Mouse (Mus musculus) testis, postnatal 14 days (tissue): ENCODE measurements around the gene Gcc2.
"Not testable (repeated sequence)": the region's sequence is repeated elsewhere in the genome, so short reads cannot be mapped to it uniquely, and the experiment has no call there.

Experiments
- DNase-seq: peaks from one replicate; pipeline ENCODE4 v3.0.0; 2021; ENCODE audit warnings: low spot score

Gcc2 gene

DNA sequence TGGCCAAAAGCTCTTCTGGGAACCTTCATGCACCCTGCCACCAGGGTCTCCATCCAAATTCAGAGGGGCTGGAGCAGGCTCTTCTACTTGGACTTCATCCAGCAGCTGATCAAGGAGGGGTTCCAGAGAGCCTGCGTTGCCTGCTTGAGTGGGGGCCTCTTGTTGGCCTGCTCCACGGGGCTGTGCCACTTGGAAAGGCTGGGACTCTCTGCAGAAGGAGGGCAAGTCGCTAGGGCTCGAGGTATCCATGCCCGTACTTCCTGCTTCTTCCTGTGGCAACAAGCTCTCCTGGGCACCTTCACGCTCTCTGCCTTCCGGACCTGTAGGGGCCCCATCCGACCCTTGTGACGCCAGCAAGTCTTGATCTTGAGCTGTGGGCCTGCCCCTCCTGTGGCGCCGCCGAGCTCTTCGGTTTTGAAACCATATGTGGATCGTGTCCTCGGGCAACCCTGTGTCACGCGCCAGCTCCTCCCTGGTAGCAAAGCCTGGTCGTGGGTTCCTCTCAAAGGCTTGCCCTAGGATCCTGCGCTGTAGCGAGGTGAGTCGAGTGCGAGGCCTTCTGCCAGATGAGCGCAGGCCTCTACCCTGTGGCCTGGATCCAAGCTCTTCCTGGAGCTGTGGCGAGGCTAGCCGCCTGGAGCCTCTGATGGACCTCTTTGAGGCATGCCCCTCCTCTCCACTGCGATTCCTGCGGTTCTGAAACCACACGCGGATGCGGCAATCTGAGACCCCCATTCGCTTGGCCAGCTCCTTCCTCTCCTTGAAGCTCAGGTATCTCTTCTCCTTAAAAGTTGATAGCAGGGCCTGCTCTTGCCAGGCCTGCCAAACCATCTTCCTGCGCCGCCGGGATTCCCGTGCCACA is 23.3 kb upstream of the Gcc2 start:
- peak; percentile 87 for DNase-seq

DNA sequence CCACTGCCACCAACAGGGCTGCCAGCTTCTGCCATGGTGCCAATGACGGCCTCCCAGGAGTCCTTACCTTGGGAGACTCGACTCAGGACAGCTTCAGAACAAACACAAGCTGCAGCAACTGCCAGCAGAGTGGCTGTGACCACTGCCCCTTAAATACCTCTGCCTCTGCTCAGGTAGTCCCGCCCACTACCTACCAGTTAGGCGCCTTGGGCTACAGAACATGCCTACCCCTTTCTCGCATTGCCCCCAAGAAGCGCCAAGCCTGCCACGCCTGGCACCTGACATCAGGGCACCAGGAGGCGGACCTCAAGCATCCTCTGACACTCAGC is 22.7 kb upstream of the Gcc2 start, which contains the start of gene Duxf3:
TSS of gene Duxf3 (minus strand) at position 35 of the 329 bp plus-strand sequence.
- not testable (repeated sequence) for DNase-seq

DNA sequence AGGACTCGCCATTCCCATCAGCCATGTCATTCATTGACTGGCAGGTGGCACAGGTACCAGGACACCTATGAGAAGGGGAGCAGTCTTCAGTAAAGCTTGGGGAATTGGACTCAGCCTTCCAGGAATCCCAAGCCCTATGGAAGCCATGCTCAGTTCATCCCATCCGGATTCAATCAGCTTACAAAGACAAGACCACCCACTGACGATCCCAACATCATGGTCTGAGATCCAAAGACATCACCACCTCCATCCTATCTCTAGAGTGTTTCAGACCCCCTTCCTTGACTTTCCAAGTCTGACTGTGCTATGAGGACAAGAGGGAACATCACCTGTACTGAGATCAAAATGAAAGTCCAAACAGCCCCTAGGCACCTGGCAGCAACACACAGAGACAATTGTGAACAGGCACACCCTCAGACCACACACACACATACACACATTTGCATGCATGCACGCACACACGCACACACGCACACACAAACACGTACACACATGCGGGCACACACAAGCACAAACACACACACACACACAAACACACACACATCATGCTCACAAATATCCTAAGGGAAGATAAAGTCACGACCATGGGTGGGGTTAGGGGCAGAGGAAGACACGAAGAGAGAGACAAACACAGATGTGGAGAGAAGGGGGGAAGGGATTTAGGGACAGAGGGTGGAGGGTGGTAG is 22.1 kb upstream of the Gcc2 start:
- DNase-seq = peak; percentile 65

DNA sequence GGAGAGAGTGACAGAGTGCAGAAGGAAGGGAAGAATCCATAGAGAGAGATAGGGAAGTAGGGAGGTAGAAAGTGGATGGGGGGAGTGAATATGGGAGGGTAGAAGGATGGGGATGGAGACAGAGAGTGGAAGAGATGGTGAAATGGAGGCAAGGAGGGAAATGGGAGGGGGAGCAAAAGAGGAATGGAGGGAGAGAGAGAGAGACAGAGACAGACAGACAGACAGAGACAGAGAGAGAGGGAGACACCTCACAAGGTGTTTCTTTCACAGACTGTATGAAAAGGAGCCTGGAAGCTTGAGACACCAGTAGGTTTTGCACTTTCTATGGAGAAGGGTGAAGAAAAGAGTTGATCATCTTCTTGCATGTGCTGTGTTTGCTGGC is 21.6 kb upstream of the Gcc2 start:
- not testable (repeated sequence) for DNase-seq

DNA sequence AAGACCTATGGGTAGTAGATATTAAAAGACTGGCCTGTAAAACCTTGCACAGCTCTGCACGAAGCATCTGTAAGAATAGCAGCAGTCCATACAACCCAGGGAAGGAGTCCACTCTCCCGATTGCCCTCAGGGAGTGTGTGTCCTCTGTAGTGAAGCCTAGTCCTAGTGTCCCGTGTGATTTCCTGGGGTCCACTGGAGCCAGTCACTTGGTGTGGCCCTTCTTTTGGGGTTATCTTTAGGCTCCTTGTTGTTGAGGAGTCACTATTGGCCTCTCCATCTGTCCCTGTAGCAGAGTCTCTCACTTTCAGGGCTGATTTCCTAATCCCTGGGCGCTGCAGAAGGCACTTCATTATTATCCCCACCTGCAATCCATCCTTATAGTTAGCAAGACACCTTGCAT is 20.3 kb upstream of the Gcc2 start:
- DNase-seq = not testable (repeated sequence)

DNA sequence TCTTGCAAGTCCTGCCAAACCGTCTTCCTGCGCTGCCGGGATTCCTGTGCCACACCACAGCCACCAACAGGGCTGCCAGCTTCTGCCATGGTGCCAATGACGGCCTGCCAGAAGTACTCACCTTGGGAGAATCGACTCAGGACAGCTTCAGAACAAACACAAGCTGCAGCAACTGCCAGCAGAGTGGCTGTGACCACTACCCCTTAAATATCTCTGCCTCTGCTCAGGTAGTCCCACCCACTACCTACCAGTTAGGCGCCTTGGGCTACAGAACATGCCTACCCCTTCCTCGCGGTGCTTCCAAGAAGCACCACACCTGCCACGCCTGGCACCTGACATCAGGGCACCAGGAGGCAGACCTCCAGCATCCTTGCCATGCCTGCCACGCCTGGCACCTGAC is 18.7 kb upstream of the Gcc2 start, which contains the start of gene Gm4981:
TSS of gene Gm4981 (minus strand) at position 89 of the 400 bp plus-strand sequence.
- DNase-seq = no peak

DNA sequence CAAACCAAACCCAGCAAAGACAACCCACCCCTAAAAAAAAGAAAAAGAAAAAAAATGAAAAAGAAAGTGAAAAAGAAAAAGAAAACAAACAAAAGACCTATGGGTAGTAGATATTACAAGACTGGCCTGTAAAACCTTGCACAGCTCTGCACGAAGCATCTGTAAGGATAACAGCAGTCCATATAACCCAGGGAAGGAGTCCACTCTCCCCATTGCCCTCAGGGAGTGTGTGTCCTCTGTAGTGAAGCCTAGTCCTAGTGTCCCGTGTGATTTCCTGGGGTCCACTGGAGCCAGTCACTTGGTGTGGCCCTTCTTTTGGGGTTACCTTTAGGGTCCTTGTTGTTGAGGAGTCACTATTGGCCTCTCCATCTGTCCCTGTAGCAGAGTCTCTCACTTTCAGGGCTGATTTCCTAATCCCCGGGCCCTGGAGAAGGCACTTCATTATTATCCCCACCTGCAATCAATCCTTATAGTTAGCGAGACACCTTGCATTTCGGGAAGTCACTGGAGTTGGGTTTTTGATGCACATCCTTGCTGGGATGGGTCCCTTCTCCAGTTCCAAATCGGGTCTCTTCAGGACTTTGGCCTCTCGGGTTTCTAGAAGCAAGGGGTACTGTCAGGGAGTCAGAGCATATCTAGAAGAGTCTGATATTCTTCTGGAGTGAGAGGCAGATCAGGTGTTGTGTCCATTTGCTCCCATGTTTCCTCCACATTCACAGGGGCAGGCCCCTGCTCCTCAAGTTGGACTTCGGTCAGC is 16.1 kb upstream of the Gcc2 start:
- DNase-seq = peak; percentile 76

DNA sequence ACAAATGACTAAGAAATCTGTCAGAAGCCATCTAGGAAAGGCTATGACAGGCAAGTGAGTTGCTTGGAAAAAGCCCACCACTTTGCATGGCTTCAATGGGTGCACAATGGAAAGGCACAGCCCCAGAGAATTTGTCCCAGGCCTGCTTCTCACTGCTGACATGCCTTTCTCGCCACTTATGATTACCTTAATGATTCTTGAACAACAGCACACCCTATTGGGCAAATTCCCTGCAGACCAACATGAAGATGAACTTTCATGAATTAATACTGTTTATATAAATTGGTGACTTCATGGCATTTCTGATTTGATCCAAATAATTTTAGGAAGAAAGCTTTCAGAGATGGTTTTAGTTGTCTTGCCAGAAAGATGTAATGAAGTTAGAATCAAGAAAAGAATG is 5.8 kb upstream of the Gcc2 start:
- no peak for DNase-seq

DNA sequence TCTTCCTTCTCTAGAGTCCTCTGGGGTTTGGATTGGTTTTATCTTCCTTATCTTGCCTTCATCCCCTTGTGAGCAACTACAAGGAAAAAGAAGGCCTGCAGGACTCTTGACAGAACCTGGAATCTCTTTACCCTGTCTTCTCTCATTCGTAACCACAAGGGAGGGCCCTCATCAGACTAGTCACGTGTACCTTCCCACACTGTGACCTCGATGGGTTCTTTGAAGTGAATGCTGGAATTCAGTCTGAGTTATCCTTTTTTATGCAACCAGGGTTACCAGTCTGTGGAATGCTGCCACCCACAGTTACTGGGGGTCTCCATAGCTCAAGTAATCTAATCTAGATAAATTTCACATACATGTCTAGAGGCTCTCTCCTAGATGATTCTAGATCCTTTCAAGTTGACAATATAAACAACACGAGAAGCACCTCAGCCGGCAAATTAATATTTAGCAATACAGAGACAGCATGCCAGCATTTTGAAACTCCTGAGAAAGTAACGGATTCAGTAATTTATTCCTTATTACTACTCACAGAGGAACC is 592 bp upstream of the Gcc2 start:
- no peak for DNase-seq

DNA sequence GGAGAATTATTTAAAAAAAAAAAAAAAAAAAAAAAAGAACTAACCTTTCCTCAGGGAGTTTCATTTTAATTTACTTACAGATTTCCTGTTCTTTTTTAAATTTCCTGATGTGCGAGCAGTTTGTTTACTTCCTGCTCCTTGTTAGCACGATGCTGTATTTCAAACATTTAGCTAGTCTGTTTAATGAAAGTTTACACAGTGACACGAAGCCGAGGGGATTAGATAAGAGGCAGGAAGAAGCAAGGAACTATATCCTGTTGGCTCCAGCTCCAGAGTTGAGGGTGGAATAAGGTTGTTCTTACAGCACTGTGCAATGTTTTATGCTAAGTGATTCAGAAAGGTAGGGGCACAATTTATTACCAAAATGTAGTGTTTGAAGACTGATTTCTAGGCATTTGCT is 657 bp downstream of the Gcc2 start:
- DNase-seq = no peak

DNA sequence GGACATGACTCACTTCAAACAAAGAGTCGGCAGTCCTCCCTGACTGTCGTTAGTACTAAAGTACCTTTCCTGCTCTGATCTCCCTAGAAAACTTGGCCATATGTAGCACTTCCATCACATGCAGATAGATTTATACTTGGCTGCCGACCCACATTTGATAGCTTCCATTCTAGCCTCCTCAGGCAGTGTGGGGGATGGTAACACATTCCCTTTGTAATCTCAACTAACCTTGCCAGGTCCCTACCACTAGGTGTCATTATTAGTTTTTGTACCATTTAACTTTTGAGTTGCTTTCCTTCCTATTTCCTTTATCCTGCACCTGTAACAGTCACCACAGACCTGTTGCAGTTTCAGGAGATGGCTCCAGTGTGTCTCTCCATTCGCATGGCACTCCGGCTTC is 3.2 kb downstream of the Gcc2 start:
- no peak for DNase-seq

DNA sequence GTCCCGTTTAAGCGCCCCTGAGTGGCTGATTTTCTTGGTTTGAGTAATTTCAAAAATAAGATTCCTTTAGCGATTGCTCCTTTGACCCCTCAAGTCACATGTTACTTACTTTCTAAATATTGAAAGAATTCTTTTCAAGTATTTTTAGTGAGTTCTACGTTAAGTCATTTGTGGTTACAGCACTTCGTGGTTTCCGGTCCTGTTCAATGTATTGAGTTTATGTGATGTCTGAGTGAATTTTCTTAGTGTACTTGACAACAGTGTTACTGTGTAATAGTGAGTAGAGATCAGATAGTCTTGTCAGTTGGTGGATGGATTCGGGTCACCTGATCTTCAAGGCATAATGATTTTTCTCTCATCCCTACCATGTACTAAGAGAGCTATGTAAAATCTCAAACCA is 26.9 kb downstream of the Gcc2 start:
- no peak for DNase-seq

DNA sequence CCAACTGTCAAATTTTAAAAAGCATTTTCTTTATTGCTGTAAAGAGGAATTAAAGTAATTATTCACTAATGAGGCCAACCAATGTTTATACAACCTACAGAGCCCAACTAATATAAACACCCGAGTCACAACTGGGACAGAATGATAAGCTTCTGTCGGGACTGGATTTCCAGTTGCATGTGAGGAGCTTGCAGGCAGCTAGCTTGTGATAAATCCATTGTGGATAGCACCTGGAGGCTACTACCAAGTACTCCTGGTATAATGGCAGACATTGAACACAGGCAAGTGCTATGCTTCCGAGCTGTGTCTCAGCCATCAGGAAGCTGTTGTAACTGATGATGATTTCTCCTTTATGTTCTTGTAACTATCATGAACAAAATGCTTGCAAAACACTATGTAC is 35.4 kb downstream of the Gcc2 start:
- DNase-seq = no peak

DNA sequence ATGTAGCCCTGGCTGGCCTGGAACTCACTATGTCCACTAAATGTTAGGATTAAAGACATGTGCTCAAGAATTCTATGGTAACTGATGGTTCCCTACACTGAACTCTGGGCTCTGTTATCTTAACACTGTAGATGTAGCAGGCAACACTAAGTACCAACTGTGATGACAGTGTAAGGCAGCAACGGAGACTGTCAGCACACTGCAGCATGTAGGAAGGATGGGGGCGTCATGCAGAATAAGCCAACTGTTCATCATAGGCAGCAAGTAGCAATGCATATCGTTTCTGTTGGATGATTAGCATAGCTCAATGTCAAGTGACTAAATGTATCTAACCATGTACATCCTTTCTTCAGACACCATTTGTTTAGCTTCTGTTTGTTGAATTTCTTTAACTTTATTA is 38.9 kb downstream of the Gcc2 start:
- no peak for DNase-seq

DNA sequence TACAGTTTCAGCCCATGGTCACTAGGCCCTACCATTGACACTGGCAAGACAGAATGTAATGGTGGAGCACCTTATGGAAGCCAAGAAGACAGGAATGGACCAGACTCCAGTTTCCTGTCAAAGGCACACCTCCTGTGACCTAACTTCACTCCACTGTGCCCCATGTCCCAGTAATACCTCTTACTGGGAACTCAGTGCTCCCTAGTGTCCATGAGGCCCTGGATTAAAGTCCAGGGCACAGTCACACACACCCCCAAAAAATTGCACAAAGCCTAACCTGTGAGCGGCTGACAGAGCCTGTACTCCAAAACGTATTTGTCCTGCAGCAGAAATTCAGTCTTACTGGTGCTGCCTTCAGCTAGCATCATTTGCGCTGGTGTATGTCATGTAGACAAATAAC is 40.3 kb downstream of the Gcc2 start:
- DNase-seq = no peak

DNA sequence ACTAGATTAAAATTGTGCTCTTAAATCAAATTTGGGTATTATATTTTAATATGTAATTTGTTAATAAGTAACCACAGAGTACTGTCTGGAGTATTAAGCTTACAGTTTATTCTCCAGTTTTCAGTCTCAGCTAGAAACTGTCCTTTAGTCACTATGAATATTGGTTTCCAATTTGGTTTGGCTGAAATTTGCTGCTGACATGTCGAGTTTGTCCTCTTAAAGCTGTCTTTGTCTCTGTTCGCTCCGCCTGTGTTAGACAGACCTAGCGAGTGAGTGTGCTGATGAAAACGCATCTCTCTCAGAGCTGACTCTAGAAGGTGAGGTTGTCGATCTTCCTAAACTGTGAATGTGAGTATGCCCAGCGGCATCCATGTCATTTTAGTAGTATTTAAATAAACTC is 49.7 kb downstream of the Gcc2 start:
- DNase-seq = no peak

DNA sequence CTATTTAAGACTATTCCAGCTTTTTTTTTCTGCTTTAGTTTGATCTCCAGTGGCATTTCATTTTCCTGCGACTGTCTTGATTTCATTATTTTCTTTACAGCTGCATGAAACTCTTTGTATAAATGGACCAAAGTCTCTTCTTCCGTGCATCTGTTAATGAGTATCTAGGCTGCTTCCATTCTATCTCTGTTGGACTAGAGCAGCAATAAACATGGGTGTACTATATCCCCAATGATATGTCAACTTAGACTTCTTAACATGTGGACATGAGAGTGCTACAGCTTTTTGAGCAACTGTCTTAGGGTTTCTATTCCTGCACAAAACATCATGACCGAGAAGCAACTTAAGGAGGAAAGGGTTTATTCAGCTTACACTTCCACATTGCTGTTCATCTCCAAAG is 51.6 kb downstream of the Gcc2 start:
- DNase-seq = no peak

DNA sequence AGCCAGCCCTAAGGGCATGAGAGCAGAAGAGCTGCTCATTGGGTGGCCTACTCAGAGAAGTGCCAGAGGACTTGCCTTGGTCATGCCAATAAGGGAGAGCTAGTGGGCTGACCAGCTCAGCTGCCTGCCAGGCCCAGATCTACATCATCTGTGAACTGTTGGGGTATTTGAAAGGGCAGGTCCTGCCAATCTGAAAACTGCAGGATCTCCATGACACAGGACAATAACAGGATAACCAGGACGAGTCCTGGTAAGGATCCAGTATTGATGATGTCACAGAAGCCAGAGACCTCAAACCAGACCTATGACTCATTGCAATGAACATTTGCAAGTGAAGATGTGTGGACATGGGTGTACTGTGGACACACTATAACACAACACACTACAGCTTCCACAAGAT is 55.5 kb downstream of the Gcc2 start:
- DNase-seq = no peak

DNA sequence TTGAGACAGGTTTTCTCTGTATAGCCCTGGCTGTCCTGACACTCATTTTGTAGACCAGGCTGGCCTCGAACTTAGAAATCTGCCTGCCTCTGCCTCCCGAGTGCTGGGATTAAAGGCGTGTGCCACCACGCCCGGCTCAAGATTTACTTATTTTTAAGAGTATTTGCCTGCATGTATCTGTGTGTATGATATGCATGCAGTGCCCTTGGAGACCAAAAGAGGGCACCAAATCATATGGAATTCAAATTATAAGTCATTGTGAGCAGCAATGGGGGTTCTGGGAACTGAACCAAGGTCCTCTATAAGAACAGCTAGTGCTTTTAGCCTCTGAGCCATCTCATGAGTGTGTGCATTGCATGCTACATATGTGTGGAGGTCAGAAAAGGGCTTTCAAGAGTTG is 57.6 kb downstream of the Gcc2 start:
- no peak for DNase-seq

DNA sequence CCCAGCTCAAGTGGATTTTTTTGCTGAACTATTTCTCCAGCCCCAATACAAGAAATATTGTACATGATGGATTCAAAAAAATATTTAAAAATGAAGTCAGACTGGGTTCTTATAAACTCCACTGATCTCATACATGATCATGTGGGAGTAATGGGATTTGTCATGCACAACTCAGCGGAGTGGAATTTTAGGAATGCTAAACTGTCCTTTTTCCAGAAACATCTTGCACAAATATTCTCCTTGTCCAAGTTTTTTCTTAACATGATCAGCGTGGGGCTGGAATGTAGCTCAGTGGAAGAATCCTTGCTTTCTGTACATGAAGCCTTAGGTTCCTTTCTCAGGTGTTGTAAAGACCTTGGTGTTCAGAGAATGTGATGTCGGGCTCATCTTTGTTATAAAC is 65.6 kb downstream of the Gcc2 start:
- DNase-seq = no peak

DNA sequence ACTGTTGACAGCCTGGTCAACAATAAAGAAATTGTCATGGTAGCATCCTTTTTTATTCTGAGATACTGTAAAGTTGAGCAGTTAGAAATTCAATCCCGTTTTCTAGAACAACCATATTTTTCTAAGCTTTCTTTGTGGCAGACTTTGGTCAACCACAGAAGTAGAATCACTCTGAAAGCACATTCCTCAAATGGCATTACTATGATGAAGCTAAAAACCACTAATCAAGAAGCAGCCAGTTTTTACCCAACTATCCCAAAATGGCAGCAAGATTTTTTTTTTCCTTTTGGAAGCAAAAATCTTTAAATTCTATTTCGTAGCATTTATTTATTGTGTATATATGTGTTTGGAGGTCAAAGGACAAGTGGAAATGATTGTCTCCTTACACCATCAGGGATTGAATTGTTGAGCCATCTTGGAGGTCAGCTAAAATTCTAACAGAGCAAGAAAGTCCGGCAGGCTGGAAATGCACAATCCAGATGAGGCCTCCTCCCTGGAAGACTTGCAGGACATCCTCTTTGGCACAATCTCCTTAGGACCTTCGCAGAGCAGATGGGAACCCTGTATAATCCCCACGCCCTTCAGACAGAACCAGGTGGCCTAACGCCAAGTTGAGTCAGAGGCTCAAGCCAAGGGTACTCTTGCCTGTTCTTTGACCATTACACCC is 67.2 kb downstream of the Gcc2 start:
- DNase-seq = no peak
